Mouse (Mus musculus): ENCODE measurements around the gene Fbxl15.

GRCm38 (mm10) chr19:46333906-46334305 is 5.9 kb downstream of the Fbxl15 start:
- no peak for TF ChIP-seq POLR2A (IDR thresholded peaks at IDR 0.05; ENCODE audit: low read depth, low read length)
- TF ChIP-seq CTCF (IDR thresholded peaks at IDR 0.05; ENCODE audit: borderline replicate concordance, insufficient read depth, low read length), result no peak

Measured in embryonic fibroblast, embryonic 13.5 days (primary cell).